Mouse (Mus musculus) retina, embryonic 14.5 days (tissue): ENCODE data around the gene Camkk2.
A peak's percentile ranks its signal among the peaks of the same experiment; 100 is the strongest.

Experiments
- DNase-seq: peaks from one replicate; pipeline ENCODE4 v3.0.0-alpha.2; 2015; ENCODE audit warnings: low spot score

Gene Camkk2

GRCm38 (mm10) chr5:122698041-122698700 is 81.0 kb downstream of the Camkk2 start:
- DNase-seq = no peak

- no peak for DNase-seq
Observed at GRCm38 (mm10) chr5:122695516-122695915, 83.7 kb downstream of the Camkk2 start.

- peak; percentile 61 for DNase-seq
Observed at GRCm38 (mm10) chr5:122693431-122694207, 85.6 kb downstream of the Camkk2 start.

- DNase-seq = no peak
Observed at GRCm38 (mm10) chr5:122690486-122690885, 88.7 kb downstream of the Camkk2 start.

- DNase-seq = no peak
Observed at GRCm38 (mm10) chr5:122689153-122689552, 90.1 kb downstream of the Camkk2 start.

GRCm38 (mm10) chr5:122687391-122687790 is 91.8 kb downstream of the Camkk2 start:
- DNase-seq = no peak

GRCm38 (mm10) chr5:122683926-122684325 is 95.3 kb downstream of the Camkk2 start:
- no peak for DNase-seq

- DNase-seq = no peak
Observed at GRCm38 (mm10) chr5:122681276-122681675, 97.9 kb downstream of the Camkk2 start.
